Mouse (Mus musculus): ENCODE measurements at regions not wholly inside any gene's neighbourhood (a gene's known extent, or its start where the extent isn't known, plus 50 kb on each side); places are given as distances from the start of the nearest gene placed in this dataset.

GRCm38 (mm10) chr7:124990695-124991094, 453.8 kb upstream of the Kdm8 start:
- no peak for TF ChIP-seq POLR2A (IDR thresholded peaks at IDR 0.05; ENCODE audit: low read depth, low read length)
- 56% methylated on average over 13 of the region's 13 CpGs for WGBS
- Histone ChIP-seq H3K4me1 (ENCODE audit: control insufficient read depth, insufficient read depth, insufficient read length, low read length) (no peaks in the 10 kb centered on the region), H3K4me3 (ENCODE audit: low read depth, low read length) (no peak overlapping the region), H3K27ac (ENCODE audit: insufficient read depth, low read depth, low read length) (no peak overlapping the region), H3K27me3 (ENCODE audit: control insufficient read depth, insufficient read depth, low read length) (no peaks in the 10 kb centered on the region), H3K36me3 (ENCODE audit: control insufficient read depth, insufficient read depth, low read length) (no peaks in the 10 kb centered on the region)

- H3K4me3 ChIP-seq (ENCODE audit: low read depth, low read length), result no peak overlapping the region
- H3K27me3 ChIP-seq (ENCODE audit: control insufficient read depth, insufficient read depth, low read length), result no peaks in the 10 kb centered on the region
- no peaks in the 10 kb centered on the region for H3K4me1 ChIP-seq (ENCODE audit: control insufficient read depth, insufficient read depth, insufficient read length, low read length)
- H3K36me3 ChIP-seq (ENCODE audit: control insufficient read depth, insufficient read depth, low read length), result no peaks in the 10 kb centered on the region
- 96% methylated on average over 1 of the region's 1 CpGs for WGBS
- no peak overlapping the region for H3K27ac ChIP-seq (ENCODE audit: insufficient read depth, low read depth, low read length)
- TF ChIP-seq POLR2A (IDR thresholded peaks at IDR 0.05; ENCODE audit: low read depth, low read length) (no peak), CTCF (IDR thresholded peaks at IDR 0.05; ENCODE audit: extremely low read depth, insufficient read length, insufficient replicate concordance, low read depth, low read length) (no peak)
These were observed 447.9 kb upstream of the Kdm8 start for GRCm38 (mm10) chr7:124996538-124996937.

- TF ChIP-seq CTCF (IDR thresholded peaks at IDR 0.05; ENCODE audit: extremely low read depth, insufficient read length, insufficient replicate concordance, low read depth, low read length) (no peak), POLR2A (IDR thresholded peaks at IDR 0.05; ENCODE audit: low read depth, low read length) (no peak)
- H3K27me3 ChIP-seq (ENCODE audit: control insufficient read depth, insufficient read depth, low read length), result no peaks in the 10 kb centered on the region
- H3K4me3 ChIP-seq (ENCODE audit: low read depth, low read length), result no peak overlapping the region
- H3K27ac ChIP-seq (ENCODE audit: insufficient read depth, low read depth, low read length), result no peak overlapping the region
- H3K36me3 ChIP-seq (ENCODE audit: control insufficient read depth, insufficient read depth, low read length), result no peaks in the 10 kb centered on the region
- H3K4me1 ChIP-seq (ENCODE audit: control insufficient read depth, insufficient read depth, insufficient read length, low read length), result no peaks in the 10 kb centered on the region
These were observed 443.8 kb upstream of the Kdm8 start for GRCm38 (mm10) chr7:125000669-125001068.

GRCm38 (mm10) chr7:125005638-125006037, 438.8 kb upstream of the Kdm8 start:
- no peaks in the 10 kb centered on the region for H3K27me3 ChIP-seq (ENCODE audit: control insufficient read depth, insufficient read depth, low read length)
- no peak overlapping the region for H3K4me3 ChIP-seq (ENCODE audit: low read depth, low read length)
- TF ChIP-seq POLR2A (IDR thresholded peaks at IDR 0.05; ENCODE audit: low read depth, low read length) (no peak), CTCF (IDR thresholded peaks at IDR 0.05; ENCODE audit: extremely low read depth, insufficient read length, insufficient replicate concordance, low read depth, low read length) (no peak)
- no peaks in the 10 kb centered on the region for H3K36me3 ChIP-seq (ENCODE audit: control insufficient read depth, insufficient read depth, low read length)
- H3K4me1 ChIP-seq (ENCODE audit: control insufficient read depth, insufficient read depth, insufficient read length, low read length), result no peaks in the 10 kb centered on the region
- WGBS, result 85% methylated on average over 3 of the region's 3 CpGs
- no peak overlapping the region for H3K27ac ChIP-seq (ENCODE audit: insufficient read depth, low read depth, low read length)

- no peaks in the 10 kb centered on the region for H3K36me3 ChIP-seq (ENCODE audit: control insufficient read depth, insufficient read depth, low read length)
These were observed 425.2 kb upstream of the Kdm8 start for GRCm38 (mm10) chr7:125019259-125019658.

GRCm38 (mm10) chr7:125024944-125025343, 419.5 kb upstream of the Kdm8 start:
- Histone ChIP-seq H3K27me3 (ENCODE audit: control insufficient read depth, insufficient read depth, low read length) (no peaks in the 10 kb centered on the region), H3K4me1 (ENCODE audit: control insufficient read depth, insufficient read depth, insufficient read length, low read length) (no peaks in the 10 kb centered on the region), H3K36me3 (ENCODE audit: control insufficient read depth, insufficient read depth, low read length) (no peaks in the 10 kb centered on the region), H3K27ac (ENCODE audit: insufficient read depth, low read depth, low read length) (no peak overlapping the region), H3K4me3 (ENCODE audit: low read depth, low read length) (no peak overlapping the region)
- WGBS, result 79% methylated on average over 5 of the region's 5 CpGs
- TF ChIP-seq CTCF (IDR thresholded peaks at IDR 0.05; ENCODE audit: extremely low read depth, insufficient read length, insufficient replicate concordance, low read depth, low read length), result no peak
- no peak for TF ChIP-seq POLR2A (IDR thresholded peaks at IDR 0.05; ENCODE audit: low read depth, low read length)

More at GRCm38 (mm10) chr7:125019259-125019658, 425.2 kb upstream of the Kdm8 start:
- Histone ChIP-seq H3K4me3 (ENCODE audit: low read depth, low read length) (no peak overlapping the region), H3K27me3 (ENCODE audit: control insufficient read depth, insufficient read depth, low read length) (no peaks in the 10 kb centered on the region), H3K27ac (ENCODE audit: insufficient read depth, low read depth, low read length) (no peak overlapping the region), H3K4me1 (ENCODE audit: control insufficient read depth, insufficient read depth, insufficient read length, low read length) (no peaks in the 10 kb centered on the region)
- WGBS, result 72% methylated on average over 1 of the region's 1 CpGs
- TF ChIP-seq CTCF (IDR thresholded peaks at IDR 0.05; ENCODE audit: extremely low read depth, insufficient read length, insufficient replicate concordance, low read depth, low read length), result no peak
- TF ChIP-seq POLR2A (IDR thresholded peaks at IDR 0.05; ENCODE audit: low read depth, low read length), result no peak

- H3K36me3 ChIP-seq (ENCODE audit: control insufficient read depth, insufficient read depth, low read length), result no peaks in the 10 kb centered on the region
- H3K4me1 ChIP-seq (ENCODE audit: control insufficient read depth, insufficient read depth, insufficient read length, low read length), result no peaks in the 10 kb centered on the region
- no peak for TF ChIP-seq CTCF (IDR thresholded peaks at IDR 0.05; ENCODE audit: extremely low read depth, insufficient read length, insufficient replicate concordance, low read depth, low read length)
- no peak for TF ChIP-seq POLR2A (IDR thresholded peaks at IDR 0.05; ENCODE audit: low read depth, low read length)
- WGBS, result 68% methylated on average over 4 of the region's 4 CpGs
- H3K4me3 ChIP-seq (ENCODE audit: low read depth, low read length), result no peak overlapping the region
- H3K27me3 ChIP-seq (ENCODE audit: control insufficient read depth, insufficient read depth, low read length), result no peaks in the 10 kb centered on the region
- H3K27ac ChIP-seq (ENCODE audit: insufficient read depth, low read depth, low read length), result no peak overlapping the region
These were observed 410.7 kb upstream of the Kdm8 start for GRCm38 (mm10) chr7:125033778-125034177.

GRCm38 (mm10) chr7:125034196-125034595, 410.3 kb upstream of the Kdm8 start:
- Histone ChIP-seq H3K27me3 (ENCODE audit: control insufficient read depth, insufficient read depth, low read length) (no peaks in the 10 kb centered on the region), H3K4me1 (ENCODE audit: control insufficient read depth, insufficient read depth, insufficient read length, low read length) (no peaks in the 10 kb centered on the region), H3K36me3 (ENCODE audit: control insufficient read depth, insufficient read depth, low read length) (no peaks in the 10 kb centered on the region), H3K27ac (ENCODE audit: insufficient read depth, low read depth, low read length) (no peak overlapping the region), H3K4me3 (ENCODE audit: low read depth, low read length) (no peak overlapping the region)
- WGBS, result 84% methylated on average over 5 of the region's 5 CpGs
- no peak for TF ChIP-seq CTCF (IDR thresholded peaks at IDR 0.05; ENCODE audit: extremely low read depth, insufficient read length, insufficient replicate concordance, low read depth, low read length)
- no peak for TF ChIP-seq POLR2A (IDR thresholded peaks at IDR 0.05; ENCODE audit: low read depth, low read length)
